Mouse (Mus musculus) limb, embryonic 14.5 days (tissue): ENCODE data around the gene Snrk. TPM values are rescaled to one million over a fixed set of nuclear protein-coding genes. Genes with fewer than 3 reads are reported as not detected.
"Not testable (repeated sequence)": the region's sequence is repeated elsewhere in the genome, so short reads cannot be mapped to it uniquely, and the experiment has no call there.

Experiments used
- ATAC-seq: fragments of 200-750 bp; cut with Nextera tagmentation; 2 replicates; pipeline ENCODE4 v1.8.0; 2017; ENCODE audit warnings: low read depth, moderate number of reproducible peaks, moderate TSS enrichment; ENCODE audit not compliant: low FRiP score
- DNase-seq: peaks from one replicate; pipeline ENCODE4 v3.0.0-alpha.2; 2015; ENCODE audit warnings: low spot score
- H3K27ac ChIP-seq: fragments of 300-500 bp; sonication (generic); replicated peaks from 2 replicates; pipeline ENCODE4 v1.5.1; 2014; ENCODE audit warnings: low read depth, mild to moderate bottlenecking, low read length, moderate library complexity, mixed read lengths
- H3K27me3 ChIP-seq: fragments of 300-500 bp; sonication (generic); 2 replicates; pipeline ENCODE4 v1.6.1; 2014; ENCODE audit warnings: low read length, mixed read lengths; ENCODE audit not compliant: control insufficient read depth, insufficient read depth
- H3K36me3 ChIP-seq: fragments of 300-500 bp; sonication (generic); 2 replicates; pipeline ENCODE4 v1.6.1; 2014; ENCODE audit warnings: mild to moderate bottlenecking, low read length, moderate library complexity, mixed read lengths; ENCODE audit not compliant: control insufficient read depth, insufficient read depth
- H3K4me1 ChIP-seq: fragments of 300-500 bp; sonication (generic); 2 replicates; pipeline ENCODE4 v1.6.1; 2014; ENCODE audit warnings: antibody characterized with exemption, low read length, mixed read lengths; ENCODE audit not compliant: control insufficient read depth, insufficient read depth
- H3K4me2 ChIP-seq: fragments of 300-500 bp; sonication (generic); replicated peaks from 2 replicates; pipeline ENCODE4 v1.6.1; 2014; ENCODE audit warnings: low read depth, mild to moderate bottlenecking, low read length, moderate library complexity; ENCODE audit not compliant: severe bottlenecking
- H3K4me3 ChIP-seq: fragments of 300-500 bp; sonication (generic); replicated peaks from 2 replicates; pipeline ENCODE4 v1.5.1; 2014; ENCODE audit warnings: low read length
- H3K9ac ChIP-seq: fragments of 300-500 bp; sonication (generic); 2 replicates; pipeline ENCODE4 v1.6.1; 2014; ENCODE audit warnings: mild to moderate bottlenecking, low read depth, low read length, moderate library complexity; ENCODE audit not compliant: severe bottlenecking
- H3K9me3 ChIP-seq: fragments of 300-500 bp; sonication (generic); 2 replicates; pipeline ENCODE4 v1.6.1; 2016; ENCODE audit warnings: low read length; ENCODE audit not compliant: control insufficient read depth
- POLR2A ChIP-seq: fragments of 200-500 bp; IDR thresholded peaks from 2 replicates; pipeline ENCODE4 v1.8.0; 2012; ENCODE audit warnings: inconsistent platforms, mild to moderate bottlenecking, moderate library complexity, borderline replicate concordance; ENCODE audit not compliant: insufficient read depth, insufficient read length; ENCODE audit errors: extremely low read depth
- whole genome bisulfite sequencing: fragments of 180-500 bp; shearing (Covaris S2); extraction: QIAGEN DNeasy Blood & Tissue Kit; methylation state at CpG from one replicate; pipeline ENCODE4 v1.1.7; 2014; 5-methylcytosine and 5-hydroxymethylcytosine counted together
- polyA plus RNA-seq, 2 experiments: library from polyadenylated mRNA; depleted of rRNA in 1 of 2; stranded (reverse) in 1 of 2; unstranded in 1 of 2; fragments of >200 nt; fragmentation: Nextera tagmentation in 1 of 2; extraction: Ambion mirVana in 1 of 2; gene quantifications; 2 replicates each; pipeline versions ENCODE4 v1.2.1 to v1.2.3; 2012 to 2014

The Snrk gene
- polyA plus RNA-seq, 2 experiments: 40.2 to 50.1 TPM

DNA sequence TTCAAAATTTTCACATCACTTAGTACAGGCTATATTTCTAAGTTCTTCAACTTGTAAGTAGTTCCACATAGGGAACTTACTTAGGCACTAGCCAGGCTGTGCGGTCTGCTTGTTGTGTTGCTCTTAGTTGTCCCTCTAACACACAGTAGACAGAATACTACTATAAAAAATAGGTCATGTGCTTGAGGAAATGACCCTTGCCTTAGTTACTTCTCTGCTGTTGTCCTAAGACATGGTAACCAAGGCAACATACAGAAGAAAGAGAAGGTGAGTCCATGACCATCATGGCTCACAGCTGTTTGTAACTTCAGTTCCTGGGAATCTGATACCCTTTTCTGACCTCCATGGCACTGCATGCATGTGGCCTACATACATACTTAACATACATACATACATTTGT, 38.1 kb downstream of the Snrk start:
- no peak for TF ChIP-seq POLR2A
- ATAC-seq: no peak
- Histone ChIP-seq H3K9ac (no peak overlapping the region), H3K27me3 (no peaks in the 10 kb centered on the region), H3K9me3 (no peaks in the 10 kb centered on the region), H3K27ac (no peak overlapping the region), H3K4me2 (no peak overlapping the region), H3K36me3 (peaks cover 20% of the 10 kb centered on the region), H3K4me3 (no peak overlapping the region), H3K4me1 (no peaks in the 10 kb centered on the region)
- WGBS: 86% methylated on average over 1 of the region's 1 CpGs
- DNase-seq: no peak

DNA sequence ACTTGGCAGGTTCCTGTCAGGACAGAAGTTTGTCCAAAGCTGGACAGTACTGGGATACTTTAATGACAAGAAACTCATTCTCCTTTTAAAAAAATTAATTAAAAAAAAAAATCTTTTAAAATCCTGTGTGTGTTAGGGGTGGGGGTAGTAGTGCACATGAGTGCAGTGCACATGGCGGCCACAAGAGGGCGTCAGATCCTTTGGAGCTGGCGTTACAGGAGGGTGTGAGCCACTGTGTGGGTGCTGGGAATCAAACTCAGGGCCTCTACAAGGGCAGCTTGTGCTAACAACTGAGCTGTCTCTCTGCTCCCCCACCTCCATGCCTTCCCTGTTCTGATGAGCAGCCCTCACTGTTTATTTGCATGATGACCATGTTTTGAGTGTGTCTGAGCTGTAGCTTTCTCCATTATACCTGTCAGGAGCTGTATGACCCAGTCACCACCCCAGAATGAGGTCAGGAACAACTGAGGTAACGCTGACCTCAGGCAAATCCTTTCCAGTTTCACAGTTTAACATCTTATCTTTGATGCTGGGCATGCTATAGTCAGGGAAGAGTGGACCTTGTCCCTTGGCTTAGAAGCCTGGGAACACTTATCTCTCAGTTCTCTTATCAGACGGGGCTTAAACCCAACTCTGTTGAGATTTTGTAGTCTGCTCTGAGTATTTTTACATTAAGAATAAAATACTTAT, 39.5 kb downstream of the Snrk start:
- Histone ChIP-seq H3K36me3 (peaks cover 30% of the 10 kb centered on the region), H3K9ac (no peak overlapping the region), H3K27me3 (no peaks in the 10 kb centered on the region), H3K4me3 (no peak overlapping the region), H3K4me1 (no peaks in the 10 kb centered on the region), H3K4me2 (no peak overlapping the region), H3K27ac (no peak overlapping the region), H3K9me3 (no peaks in the 10 kb centered on the region)
- DNase-seq (no peak), ATAC-seq (no peak)
- no peak for TF ChIP-seq POLR2A
- WGBS: 86% methylated on average over 5 of the region's 5 CpGs

DNA sequence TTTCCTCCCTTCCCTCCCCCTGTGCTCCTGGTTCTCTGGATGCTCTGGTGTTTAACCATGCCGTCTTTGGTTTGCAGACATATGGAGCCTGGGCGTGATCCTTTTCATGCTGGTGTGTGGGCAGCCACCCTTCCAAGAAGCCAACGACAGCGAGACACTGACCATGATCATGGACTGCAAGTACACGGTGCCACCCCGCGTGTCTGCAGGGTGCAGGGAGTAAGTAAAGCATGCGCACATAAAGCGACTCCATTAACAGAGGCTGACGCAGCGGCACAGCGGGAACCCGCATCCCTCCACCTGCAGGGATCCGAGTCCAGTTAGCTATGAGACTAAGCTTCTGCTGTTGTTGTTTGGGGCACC, 40.0 kb downstream of the Snrk start:
- H3K4me2 ChIP-seq: no peak overlapping the region
- H3K9me3 ChIP-seq: no peaks in the 10 kb centered on the region
- 94% methylated on average over 14 of the region's 14 CpGs for WGBS
- H3K27me3 ChIP-seq: no peaks in the 10 kb centered on the region
- no peak overlapping the region for H3K9ac ChIP-seq
- no peak overlapping the region for H3K4me3 ChIP-seq
- TF ChIP-seq POLR2A: no peak
- ATAC-seq (no peak), DNase-seq (no peak)
- H3K36me3 ChIP-seq: peaks cover 30% of the 10 kb centered on the region
- no peak overlapping the region for H3K27ac ChIP-seq
- no peaks in the 10 kb centered on the region for H3K4me1 ChIP-seq

DNA sequence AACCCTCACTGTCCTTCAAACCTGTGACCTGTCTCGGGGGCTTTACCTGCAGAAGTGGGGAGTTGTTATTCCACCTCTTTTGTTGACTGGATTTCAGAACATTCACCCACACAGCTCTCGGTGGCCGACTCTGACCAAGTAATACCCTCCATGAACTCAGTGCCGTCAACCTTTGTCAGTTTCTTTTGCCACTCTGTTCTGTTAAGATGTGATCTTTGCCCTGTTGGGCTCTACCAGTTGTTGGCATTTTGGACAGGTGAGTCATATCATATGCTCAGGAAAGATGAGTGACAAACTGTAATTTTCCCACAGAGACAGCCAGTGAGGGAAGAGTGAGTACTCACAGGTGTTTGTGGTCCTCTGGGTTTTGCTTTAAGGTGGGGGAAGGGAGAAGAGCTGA, 47.5 kb downstream of the Snrk start:
- Histone ChIP-seq H3K9ac (no peak overlapping the region), H3K9me3 (no peaks in the 10 kb centered on the region), H3K4me3 (no peak overlapping the region), H3K36me3 (peaks cover 50% of the 10 kb centered on the region), H3K4me1 (no peaks in the 10 kb centered on the region), H3K27me3 (no peaks in the 10 kb centered on the region), H3K27ac (no peak overlapping the region), H3K4me2 (no peak overlapping the region)
- no peak for DNase-seq
- WGBS: 96% methylated on average over 4 of the region's 4 CpGs
- no peak for TF ChIP-seq POLR2A
- ATAC-seq: no peak

DNA sequence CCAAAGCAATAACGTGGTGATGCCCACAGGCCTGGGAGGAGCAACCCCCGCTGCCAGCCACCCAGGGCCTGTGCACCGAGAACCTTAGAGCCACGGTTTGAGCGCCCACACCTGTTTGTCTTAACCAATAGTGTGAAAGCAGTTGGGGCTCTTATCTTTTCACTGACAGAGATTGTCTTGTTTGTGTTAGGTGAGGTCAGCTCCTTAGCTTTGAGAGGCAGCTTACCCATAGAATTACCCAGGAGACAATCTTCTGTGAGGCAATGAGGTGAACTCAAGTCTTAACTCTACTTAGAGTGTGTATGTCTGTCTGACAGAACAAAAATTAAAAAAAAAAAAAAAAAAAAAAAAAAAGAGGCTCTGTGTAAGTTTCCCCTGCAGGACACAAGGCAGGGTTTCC, 50.7 kb downstream of the Snrk start:
- H3K27ac ChIP-seq, DNase-seq, ATAC-seq, H3K9ac ChIP-seq, H3K4me1 ChIP-seq, H3K27me3 ChIP-seq, H3K9me3 ChIP-seq, H3K4me2 ChIP-seq, H3K4me3 ChIP-seq: not testable (repeated sequence)
- H3K36me3 ChIP-seq: peaks cover 43% of the 10 kb centered on the region
- 93% methylated on average over 5 of the region's 5 CpGs for WGBS

DNA sequence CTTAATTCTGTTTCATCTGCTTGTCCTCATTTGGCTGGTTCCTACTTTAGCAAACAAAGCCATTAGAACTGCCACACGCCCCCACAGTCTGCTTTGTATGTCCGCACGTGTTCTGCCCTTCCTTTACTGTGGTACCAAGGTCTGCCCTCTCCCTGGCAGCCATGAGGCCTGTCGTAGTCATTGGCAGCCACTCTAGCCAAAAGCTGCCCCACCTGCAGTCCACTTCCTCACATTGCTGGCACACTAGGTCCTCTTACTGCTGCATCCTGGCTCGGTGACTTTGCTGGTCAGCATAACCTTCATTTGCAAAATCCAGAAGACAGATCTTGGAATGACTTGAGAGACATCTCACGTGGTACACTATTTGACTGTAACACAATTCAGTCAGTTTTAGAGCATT, 52.8 kb downstream of the Snrk start:
- 94% methylated on average over 6 of the region's 6 CpGs for WGBS
- no peak overlapping the region for H3K27ac ChIP-seq
- TF ChIP-seq POLR2A: no peak
- H3K4me1 ChIP-seq: 0 out of 2 replicates have a peak, but pooled peaks cover 3% of the 10 kb centered on the region
- DNase-seq (no peak), ATAC-seq (no peak)
- no peak overlapping the region for H3K4me2 ChIP-seq
- peaks cover 30% of the 10 kb centered on the region for H3K36me3 ChIP-seq
- H3K27me3 ChIP-seq: no peaks in the 10 kb centered on the region
- H3K9ac ChIP-seq: no peak overlapping the region
- no peak overlapping the region for H3K4me3 ChIP-seq
- H3K9me3 ChIP-seq: no peaks in the 10 kb centered on the region
